Comparison of ENCODE assay signal across 12 mouse cellular contexts in genomic region chr4:138446981-138447380, GRCm38 (mm10). TPM values are rescaled to one million over a fixed set of nuclear protein-coding genes. Genes with fewer than 3 reads are reported as not detected.
A peak's percentile ranks its signal among the peaks of the same experiment; 100 is the strongest.
DNase-seq lines count a peak whose midpoint lies in the region; ATAC-seq and TF ChIP-seq lines count a peak whose summit lies in the region.
"Had no signal": no experiment of that assay in that cellular context is flagged by ENCODE, and none has a peak within 500 bp of the region (broad histone marks: within the 10 kb centered on the region; RNA-seq: fewer than 3 reads in every experiment).

No protein-coding gene starts in this region.

- no peak for TF ChIP-seq CTCF in layer of hippocampus, adult 2 months (conservative IDR thresholded peaks at IDR 0.05)
- TF ChIP-seq CTCF in olfactory bulb, adult 2 months (IDR thresholded peaks at IDR 0.05; ENCODE audit: insufficient read depth, low read depth, low read length), result no peak

- H3K27me3 ChIP-seq in forebrain, embryonic 13.5 days, result peaks cover 14% of the 10 kb centered on the region
- H3K27me3 ChIP-seq in intestine, embryonic 16.5 days (replicated peaks; ENCODE audit: control insufficient read depth, insufficient read depth, low read length), result no peaks in the 10 kb centered on the region

- no peaks in the 10 kb centered on the region for H3K9me3 ChIP-seq in forebrain, embryonic 13.5 days (replicated peaks)
- H3K9me3 ChIP-seq in intestine, embryonic 16.5 days (ENCODE audit: control insufficient read depth, low read length), result no peaks in the 10 kb centered on the region
- H3K9me3 ChIP-seq: heart, embryonic 13.5 days; kidney, embryonic 15.5 days; limb, embryonic 12.5 days had no signal

- no peak for TF ChIP-seq POLR2A in olfactory bulb, adult 2 months (IDR thresholded peaks at IDR 0.05; ENCODE audit: insufficient read depth, low read depth, low read length)

- peak; percentile 44 for ATAC-seq in forebrain, embryonic 13.5 days
- peak; percentile 2; the same call in 1 of the 2 replicates for ATAC-seq in intestine, embryonic 16.5 days

- H3K36me3 ChIP-seq in forebrain, embryonic 13.5 days (ENCODE audit: poor library complexity, severe bottlenecking), result peaks cover 11% of the 10 kb centered on the region
- no peaks in the 10 kb centered on the region for H3K36me3 ChIP-seq in intestine, embryonic 16.5 days (ENCODE audit: control insufficient read depth, insufficient read depth, low read length)

- H3K27ac ChIP-seq in layer of hippocampus, adult 2 months, result peak overlapping the region; percentile 89
- peak overlapping the region; percentile 83 for H3K27ac ChIP-seq in forebrain, embryonic 13.5 days
- H3K27ac ChIP-seq in intestine, embryonic 16.5 days (ENCODE audit: low read length), result no peak overlapping the region
- peak overlapping the region; percentile 93 for H3K27ac ChIP-seq in olfactory bulb, adult 2 months (ENCODE audit: insufficient read depth, low read depth, low read length)
- H3K27ac ChIP-seq: heart, embryonic 13.5 days; kidney, embryonic 15.5 days; limb, embryonic 12.5 days had no signal

- WGBS in forebrain, embryonic 13.5 days, result 17% methylated on average over 13 of the region's 13 CpGs
- WGBS in intestine, embryonic 16.5 days, result 30% methylated on average over 13 of the region's 13 CpGs
- 3% methylated on average over 13 of the region's 13 CpGs for WGBS in olfactory bulb, adult 2 months

- H3K4me2 ChIP-seq in forebrain, embryonic 13.5 days, result peak overlapping the region; percentile 12; the same call in 1 of the 2 replicates
- H3K4me2 ChIP-seq in intestine, embryonic 16.5 days (ENCODE audit: low read depth, low read length), result no peak overlapping the region
- H3K4me2 ChIP-seq: heart, embryonic 13.5 days; kidney, embryonic 15.5 days; limb, embryonic 12.5 days had no signal

- H3K9ac ChIP-seq in forebrain, embryonic 13.5 days, result peak overlapping the region; percentile 26; the same call in 1 of the 2 replicates
- H3K9ac ChIP-seq in intestine, embryonic 16.5 days (ENCODE audit: low read depth, low read length), result no peak overlapping the region
- H3K9ac ChIP-seq: heart, embryonic 13.5 days; kidney, embryonic 15.5 days; limb, embryonic 12.5 days had no signal

- peaks cover 25% of the 10 kb centered on the region for H3K4me1 ChIP-seq in forebrain, embryonic 13.5 days
- 0 out of 2 replicates have a peak, but pooled peaks cover 2% of the 10 kb centered on the region for H3K4me1 ChIP-seq in intestine, embryonic 16.5 days (ENCODE audit: control insufficient read depth, insufficient read depth, low read length)
- H3K4me1 ChIP-seq in olfactory bulb, adult 2 months (ENCODE audit: control insufficient read depth, insufficient read depth, low read length), result peaks cover 26% of the 10 kb centered on the region
- H3K4me1 ChIP-seq: limb, embryonic 12.5 days had no signal

- DNase-seq in layer of hippocampus, adult 2 months (ENCODE audit: low spot score in 2 of 2), result peak in 1 of 2 experiments; percentile 37
- DNase-seq in layer of hippocampus, postnatal 25 days (ENCODE audit: extremely low spot score in 1 of 2, low spot score in 1 of 2), result no peak
- no peak for DNase-seq in heart, postnatal 14 days
- no peak for DNase-seq in spleen, adult 12 weeks (ENCODE audit: low spot score)
- DNase-seq in yolk sac, embryonic 10.5 days (ENCODE audit: low spot score), result no peak

- no peak overlapping the region for H3K4me3 ChIP-seq in layer of hippocampus, adult 2 months
- H3K4me3 ChIP-seq in forebrain, embryonic 13.5 days, result no peak overlapping the region
- H3K4me3 ChIP-seq in intestine, embryonic 16.5 days (ENCODE audit: low read length), result no peak overlapping the region
- no peak overlapping the region for H3K4me3 ChIP-seq in olfactory bulb, adult 2 months (ENCODE audit: insufficient read depth, low read depth, low read length)
- H3K4me3 ChIP-seq: heart, embryonic 13.5 days; kidney, embryonic 15.5 days; limb, embryonic 12.5 days had no signal

- intact Hi-C loops in heart, postnatal 14 days (cut with DNase I), result loop anchor here (1.0 kb wide), 3 partner anchors 115 to 404 kb away; no protein-coding TSS in a partner anchor

RNA-seq across cellular contexts. Expression of gene Camk2n1, which starts 7.1 kb away (rescaled TPM):
- total RNA-seq in layer of hippocampus, adult 2 months (2021), result 100 to 1,000 TPM; 378 to 385 TPM
- 100 to 1,000 TPM; 348 to 359 TPM for total RNA-seq in layer of hippocampus, postnatal 25 days (2021)
- 6.6 and 6.9 TPM in 2 replicates for polyA plus RNA-seq in forebrain, embryonic 13.5 days (2015; fragmentation: Nextera tagmentation; extraction: Ambion mirVana)
- 3.5 and 3.6 TPM in 2 replicates for polyA plus RNA-seq in intestine, embryonic 16.5 days (2015; fragmentation: Nextera tagmentation; extraction: Ambion mirVana)
- 114 and 206 TPM in 2 replicates for polyA plus RNA-seq in olfactory bulb, adult 2 months (2012; ENCODE audit: insufficient read depth, insufficient read length, low replicate concordance, missing spikeins)
- 1 to 10 TPM; 8.4 to 8.7 TPM for total RNA-seq in heart, postnatal 14 days (2021)

RNA-seq across cellular contexts. Expression of gene Mul1, which starts 12.5 kb away (rescaled TPM):
- 10 to 100 TPM; 54.4 to 57.9 TPM for total RNA-seq in layer of hippocampus, adult 2 months (2021)
- 10 to 100 TPM; 57.7 to 57.8 TPM for total RNA-seq in layer of hippocampus, postnatal 25 days (2021)
- 18.6 and 19.2 TPM in 2 replicates for polyA plus RNA-seq in forebrain, embryonic 13.5 days (2015; fragmentation: Nextera tagmentation; extraction: Ambion mirVana)
- polyA plus RNA-seq in intestine, embryonic 16.5 days (2015; fragmentation: Nextera tagmentation; extraction: Ambion mirVana), result 32.7 and 35.3 TPM in 2 replicates
- polyA plus RNA-seq in olfactory bulb, adult 2 months (2012; ENCODE audit: insufficient read depth, insufficient read length, low replicate concordance, missing spikeins), result not detected in 2 replicates
- total RNA-seq in heart, postnatal 14 days (2021), result 10 to 100 TPM; 70.0 to 72.5 TPM

RNA-seq across cellular contexts. Expression of gene Fam43b, which starts 50.7 kb away (rescaled TPM):
- 10 to 100 TPM; 26.5 to 33.1 TPM for total RNA-seq in layer of hippocampus, adult 2 months (2021)
- total RNA-seq in layer of hippocampus, postnatal 25 days (2021), result 10 to 100 TPM; 28.7 to 31.0 TPM
- polyA plus RNA-seq in forebrain, embryonic 13.5 days (2015; fragmentation: Nextera tagmentation; extraction: Ambion mirVana), result 0.84 and 0.96 TPM in 2 replicates
- polyA plus RNA-seq in intestine, embryonic 16.5 days (2015; fragmentation: Nextera tagmentation; extraction: Ambion mirVana), result not detected in 2 replicates
- not detected in 2 replicates for polyA plus RNA-seq in olfactory bulb, adult 2 months (2012; ENCODE audit: insufficient read depth, insufficient read length, low replicate concordance, missing spikeins)
- not detected for total RNA-seq in heart, postnatal 14 days (2021)
- total RNA-seq: gastrocnemius, adult 18-20 months had no signal
- polyA plus RNA-seq: heart, embryonic 13.5 days; kidney, embryonic 15.5 days; limb, embryonic 12.5 days had no signal

Comparison
In these comparisons a context has a peak if more than half of its experiments do, and no peak if none do; other contexts are left out.
1. RNA of gene Camk2n1, which starts 7.1 kb away (total RNA-seq): 378 to 385 TPM in layer of hippocampus, adult 2 months and 348 to 359 TPM in layer of hippocampus, postnatal 25 days; 8.4 to 8.7 TPM in heart, postnatal 14 days; every median in the first group is over 10 times any median in the second.
2. RNA of gene Fam43b, which starts 50.7 kb away (total RNA-seq): 26.5 to 33.1 TPM in layer of hippocampus, adult 2 months and 28.7 to 31.0 TPM in layer of hippocampus, postnatal 25 days; not detected in heart, postnatal 14 days; every median in the first group is over 10 times any median in the second.